Mouse (Mus musculus) retina, adult 2 months (tissue): ENCODE measurements around the gene Ctr9.

Source experiments
- DNase-seq: peaks from one replicate; pipeline ENCODE4 v3.0.0-alpha.2; 2012; ENCODE audit warnings: low read depth, low spot score

Gene Ctr9

GRCm38 (mm10) chr7:111095169-111095568 is 66.4 kb downstream of the Ctr9 start:
- DNase-seq: no peak

- no peak for DNase-seq
Measured at GRCm38 (mm10) chr7:111098196-111098595, 69.4 kb downstream of the Ctr9 start.
